Mouse (Mus musculus): Measurements from ENCODE around the gene Zic5. TPM values are rescaled to one million over a fixed set of nuclear protein-coding genes. Genes with fewer than 3 reads are reported as not detected.
A peak's percentile ranks its signal among the peaks of the same experiment; 100 is the strongest.

Gene Zic5
- polyA plus RNA-seq, 1 experiment from 2014 or later = 17.3 TPM

- Histone ChIP-seq H3K4me3 (peak within 1 kb of the TSS; percentile 46), H3K27ac (peak within 1 kb of the TSS; percentile 82), H3K27me3 (peaks cover 61% of the 10 kb centered on the region), H3K9ac (peak within 1 kb of the TSS; percentile 70), H3K36me3 (ENCODE audit: poor library complexity, severe bottlenecking) (no peaks in the 10 kb centered on the region), H3K9me3 (replicated peaks) (no peaks in the 10 kb centered on the region), H3K4me2 (peak within 1 kb of the TSS; percentile 73), H3K4me1 (peaks cover 61% of the 10 kb centered on the region)
- under 1% methylated on average over 58 of the region's 59 CpGs for WGBS
- ATAC-seq = peak; percentile 52
These were observed 14.7 kb downstream of the Zic5 start, which contains the start of gene Gm5089 for GRCm38 (mm10) chr14:122450496-122451382. Gm5089 (minus strand) TSS chr14:122451115.

DNA sequence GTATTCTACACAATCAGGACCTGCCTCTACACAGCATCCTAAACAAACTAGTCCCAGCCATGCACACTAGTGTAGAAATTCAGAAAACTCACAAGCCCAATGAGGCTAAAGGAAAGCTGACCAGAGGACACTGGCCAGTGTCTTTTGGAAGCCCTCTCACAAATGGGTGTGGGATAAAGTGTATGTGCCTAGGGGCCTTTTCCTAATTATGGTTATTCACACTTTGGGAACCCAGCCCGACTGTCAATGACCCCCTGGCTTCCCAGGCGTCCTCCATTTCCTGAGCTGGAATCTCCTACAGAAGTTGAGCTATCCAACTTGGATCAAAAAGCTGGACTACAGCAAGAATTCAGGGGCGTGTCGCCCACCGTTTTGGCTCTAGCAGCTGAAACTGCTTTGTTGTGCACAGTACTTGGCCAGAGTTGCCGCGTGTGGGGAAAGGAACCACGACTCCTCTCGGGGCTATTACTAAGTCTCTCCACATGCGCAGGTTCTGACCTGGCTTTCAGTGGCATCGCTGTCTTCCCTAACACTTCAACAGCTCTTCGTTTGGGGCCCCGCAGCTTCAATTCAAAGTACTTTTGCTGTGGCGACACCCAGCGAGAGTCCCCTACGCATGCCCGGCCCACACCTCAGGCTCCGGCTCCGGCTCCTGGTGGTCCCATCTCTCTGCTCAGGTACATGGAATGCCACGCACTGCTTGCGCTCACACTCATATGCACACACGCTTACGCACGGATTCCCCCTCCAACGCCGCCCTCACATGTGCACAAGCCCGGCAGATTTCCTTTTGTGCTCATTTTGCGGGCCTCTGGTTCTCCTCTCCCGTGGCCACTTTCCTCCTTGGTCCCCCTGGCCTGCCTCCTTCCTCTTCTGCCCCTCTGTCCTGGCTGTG lies 15.6 kb downstream of the Zic5 start:
- Histone ChIP-seq H3K4me1 (peaks cover 52% of the 10 kb centered on the region), H3K9me3 (replicated peaks) (no peaks in the 10 kb centered on the region), H3K36me3 (ENCODE audit: poor library complexity, severe bottlenecking) (no peaks in the 10 kb centered on the region), H3K4me3 (peak overlapping the region; percentile 46), H3K9ac (peak overlapping the region; percentile 70), H3K27ac (peak overlapping the region; percentile 82), H3K4me2 (peak overlapping the region; percentile 73), H3K27me3 (peaks cover 61% of the 10 kb centered on the region)
- no peak for ATAC-seq
- WGBS = 2% methylated on average over 29 of the region's 29 CpGs

DNA sequence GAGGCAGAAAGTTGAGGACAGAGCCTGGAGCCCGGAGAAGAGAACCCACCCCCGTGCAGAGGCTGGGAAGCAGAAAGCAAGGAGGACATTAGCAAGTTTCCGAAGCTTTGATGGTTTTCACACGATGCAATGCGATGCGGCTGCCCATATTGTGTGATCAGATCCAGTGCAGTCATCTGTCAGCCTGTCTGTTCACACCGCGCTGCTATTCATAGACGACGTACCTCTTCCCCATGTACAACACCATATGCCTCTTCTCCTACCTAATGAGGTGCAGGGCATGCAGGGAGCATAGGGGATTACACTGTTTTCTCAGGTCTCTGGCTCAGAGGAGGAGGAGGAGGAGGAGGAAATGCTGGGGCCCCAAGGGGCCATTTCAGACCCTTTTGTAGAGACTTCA lies 28.6 kb downstream of the Zic5 start:
- Histone ChIP-seq H3K27ac (no peak overlapping the region), H3K9me3 (replicated peaks) (no peaks in the 10 kb centered on the region), H3K36me3 (ENCODE audit: poor library complexity, severe bottlenecking) (no peaks in the 10 kb centered on the region), H3K4me1 (0 out of 2 replicates have a peak, but pooled peaks cover 7% of the 10 kb centered on the region), H3K4me3 (no peak overlapping the region), H3K4me2 (no peak overlapping the region), H3K9ac (no peak overlapping the region), H3K27me3 (no peaks in the 10 kb centered on the region)
- ATAC-seq = peak; percentile 83
- WGBS = 55% methylated on average over 10 of the region's 10 CpGs

- WGBS = 89% methylated on average over 10 of the region's 10 CpGs
- Histone ChIP-seq H3K4me3 (no peak overlapping the region), H3K27me3 (no peaks in the 10 kb centered on the region), H3K4me1 (0 out of 2 replicates have a peak, but pooled peaks cover 7% of the 10 kb centered on the region), H3K4me2 (no peak overlapping the region), H3K36me3 (ENCODE audit: poor library complexity, severe bottlenecking) (no peaks in the 10 kb centered on the region), H3K9me3 (replicated peaks) (no peaks in the 10 kb centered on the region), H3K9ac (no peak overlapping the region), H3K27ac (no peak overlapping the region)
- ATAC-seq = no peak
These were observed 31.4 kb downstream of the Zic5 start for GRCm38 (mm10) chr14:122434039-122434438.

- H3K36me3 ChIP-seq (ENCODE audit: poor library complexity, severe bottlenecking) = no peaks in the 10 kb centered on the region
- no peak for ATAC-seq
- H3K9me3 ChIP-seq (replicated peaks) = no peaks in the 10 kb centered on the region
- no peak overlapping the region for H3K27ac ChIP-seq
- H3K27me3 ChIP-seq = no peaks in the 10 kb centered on the region
- 59% methylated on average over 3 of the region's 3 CpGs for WGBS
- no peak overlapping the region for H3K4me2 ChIP-seq
- H3K9ac ChIP-seq = no peak overlapping the region
- H3K4me1 ChIP-seq = peaks cover 10% of the 10 kb centered on the region; the same call in 1 of the 2 replicates
- H3K4me3 ChIP-seq = no peak overlapping the region
These were observed 32.9 kb downstream of the Zic5 start for GRCm38 (mm10) chr14:122432558-122432957.

DNA sequence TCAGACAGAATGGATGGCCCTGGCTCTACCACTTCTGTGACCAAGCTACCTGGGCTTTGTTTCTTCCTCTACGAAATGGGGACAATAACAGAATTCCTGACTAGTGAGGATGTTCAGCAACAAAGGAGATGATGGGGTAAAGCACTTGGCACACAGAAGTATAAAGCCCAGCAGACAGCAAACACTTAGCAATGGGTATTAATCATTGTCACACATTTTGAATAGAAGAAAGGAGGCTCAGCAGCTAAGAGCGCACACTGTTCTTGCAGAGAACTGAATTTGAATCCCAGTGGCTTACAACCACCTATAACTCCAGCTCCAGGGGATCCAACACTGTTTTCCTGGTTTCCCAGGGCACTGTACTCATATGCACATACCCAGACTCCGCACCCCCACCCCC lies 37.8 kb downstream of the Zic5 start:
- no peak overlapping the region for H3K4me3 ChIP-seq
- 81% methylated on average over 3 of the region's 3 CpGs for WGBS
- peaks cover 26% of the 10 kb centered on the region for H3K4me1 ChIP-seq
- no peak overlapping the region for H3K27ac ChIP-seq
- no peaks in the 10 kb centered on the region for H3K9me3 ChIP-seq (replicated peaks)
- no peak overlapping the region for H3K4me2 ChIP-seq
- no peak overlapping the region for H3K9ac ChIP-seq
- ATAC-seq = no peak
- no peaks in the 10 kb centered on the region for H3K36me3 ChIP-seq (ENCODE audit: poor library complexity, severe bottlenecking)
- no peaks in the 10 kb centered on the region for H3K27me3 ChIP-seq

DNA sequence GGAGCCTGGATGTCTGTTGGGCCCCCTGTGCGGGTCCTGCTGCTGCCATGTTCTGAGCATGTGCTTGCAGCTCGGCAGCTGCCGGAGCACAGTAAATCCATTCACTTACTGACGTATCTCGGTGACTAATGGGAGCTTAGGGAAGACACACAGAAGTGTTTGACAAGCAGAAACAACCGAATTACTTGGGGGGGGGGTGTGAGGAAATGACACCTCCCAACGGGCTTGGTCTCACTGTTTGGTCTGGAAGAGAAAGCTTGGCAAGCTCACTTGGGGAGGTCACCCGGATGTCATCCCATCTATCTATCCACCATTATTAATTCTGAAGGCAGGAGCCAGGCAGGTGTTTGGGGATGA lies 38.3 kb downstream of the Zic5 start:
- H3K4me1 ChIP-seq = peaks cover 26% of the 10 kb centered on the region
- H3K4me3 ChIP-seq = no peak overlapping the region
- no peaks in the 10 kb centered on the region for H3K36me3 ChIP-seq (ENCODE audit: poor library complexity, severe bottlenecking)
- no peaks in the 10 kb centered on the region for H3K27me3 ChIP-seq
- no peak overlapping the region for H3K27ac ChIP-seq
- WGBS = 54% methylated on average over 8 of the region's 8 CpGs
- H3K9ac ChIP-seq = no peak overlapping the region
- ATAC-seq = peak; percentile 55; the same call in 1 of the 2 replicates
- H3K9me3 ChIP-seq (replicated peaks) = no peaks in the 10 kb centered on the region
- H3K4me2 ChIP-seq = no peak overlapping the region

- Histone ChIP-seq H3K4me2 (no peak overlapping the region), H3K27ac (no peak overlapping the region), H3K4me1 (peaks cover 26% of the 10 kb centered on the region), H3K4me3 (no peak overlapping the region), H3K27me3 (no peaks in the 10 kb centered on the region), H3K9me3 (replicated peaks) (no peaks in the 10 kb centered on the region), H3K36me3 (ENCODE audit: poor library complexity, severe bottlenecking) (no peaks in the 10 kb centered on the region), H3K9ac (no peak overlapping the region)
- 63% methylated on average over 10 of the region's 10 CpGs for WGBS
- peak; percentile 10; the same call in 1 of the 2 replicates for ATAC-seq
These were observed 38.8 kb downstream of the Zic5 start for GRCm38 (mm10) chr14:122426529-122427203.

DNA sequence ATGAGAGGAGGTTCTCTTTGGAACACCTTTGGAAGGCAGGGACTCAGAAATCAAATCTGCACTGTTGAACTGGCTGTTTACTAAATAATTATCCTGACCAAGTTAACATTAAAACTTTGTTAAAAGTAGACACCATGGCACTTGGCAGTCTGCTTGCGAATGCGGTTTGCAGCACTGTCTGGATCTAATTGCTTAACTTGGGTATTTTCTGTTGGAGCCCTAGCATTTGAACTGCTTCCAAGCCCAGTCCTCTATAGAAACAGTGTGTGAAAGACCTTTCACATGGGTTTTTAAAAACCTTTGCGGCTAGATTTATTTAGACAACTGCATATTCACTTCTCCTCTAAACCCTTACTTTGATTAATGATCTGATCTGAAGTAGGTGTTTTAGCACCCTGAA lies 41.0 kb downstream of the Zic5 start:
- no peak overlapping the region for H3K4me3 ChIP-seq
- ATAC-seq = no peak
- H3K9ac ChIP-seq = no peak overlapping the region
- H3K4me1 ChIP-seq = peaks cover 29% of the 10 kb centered on the region
- WGBS = 59% methylated on average over 3 of the region's 3 CpGs
- no peaks in the 10 kb centered on the region for H3K36me3 ChIP-seq (ENCODE audit: poor library complexity, severe bottlenecking)
- no peak overlapping the region for H3K4me2 ChIP-seq
- no peaks in the 10 kb centered on the region for H3K9me3 ChIP-seq (replicated peaks)
- no peaks in the 10 kb centered on the region for H3K27me3 ChIP-seq
- H3K27ac ChIP-seq = no peak overlapping the region

DNA sequence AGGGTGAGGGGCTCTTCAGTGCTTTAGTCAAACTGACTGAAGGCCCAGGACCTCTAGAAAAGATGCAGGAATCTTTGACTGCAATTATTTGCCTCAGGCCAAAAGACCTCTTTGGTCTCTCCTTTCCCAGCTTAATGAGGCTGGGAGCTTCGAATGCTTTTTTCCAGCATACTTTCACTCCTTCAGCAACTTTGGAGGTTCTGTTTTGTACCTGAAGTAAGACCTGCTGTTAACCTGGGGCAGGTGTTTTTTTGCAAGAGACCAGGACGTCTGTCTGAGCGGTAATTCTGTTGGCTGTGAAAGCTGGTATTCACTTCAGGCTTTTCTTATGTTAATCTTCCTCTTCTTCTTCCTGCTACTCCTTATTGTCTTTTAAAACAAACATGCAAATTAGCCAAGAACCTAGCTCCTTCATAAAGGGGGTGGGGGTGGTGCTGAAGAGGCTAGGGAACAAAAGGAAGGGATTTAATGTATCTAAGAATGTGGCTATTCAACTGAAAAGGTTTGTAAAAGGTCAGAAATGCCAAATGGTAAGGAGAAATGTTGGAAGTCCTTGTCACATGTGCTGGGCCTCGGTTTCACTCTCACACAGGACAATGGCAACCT lies 49.2 kb downstream of the Zic5 start:
- Histone ChIP-seq H3K4me1 (peaks cover 13% of the 10 kb centered on the region), H3K36me3 (ENCODE audit: poor library complexity, severe bottlenecking) (no peaks in the 10 kb centered on the region), H3K4me3 (no peak overlapping the region), H3K27ac (peak overlapping the region; percentile 36; the same call in 1 of the 2 replicates), H3K4me2 (no peak overlapping the region), H3K9ac (no peak overlapping the region), H3K9me3 (replicated peaks) (no peaks in the 10 kb centered on the region), H3K27me3 (peaks cover 8% of the 10 kb centered on the region; the same call in 1 of the 2 replicates)
- peak; percentile 27; the same call in 1 of the 2 replicates for ATAC-seq
- WGBS = 1% methylated on average over 4 of the region's 4 CpGs

GRCm38 (mm10) chr14:122414786-122415185 lies 50.7 kb downstream of the Zic5 start:
- Histone ChIP-seq H3K9ac (no peak overlapping the region), H3K27ac (no peak overlapping the region), H3K9me3 (replicated peaks) (no peaks in the 10 kb centered on the region), H3K36me3 (ENCODE audit: poor library complexity, severe bottlenecking) (no peaks in the 10 kb centered on the region), H3K4me2 (no peak overlapping the region), H3K4me3 (no peak overlapping the region), H3K27me3 (peaks cover 16% of the 10 kb centered on the region), H3K4me1 (peaks cover 10% of the 10 kb centered on the region)
- ATAC-seq = no peak
- WGBS = 92% methylated on average over 2 of the region's 2 CpGs
